Mouse (Mus musculus): Measurements from ENCODE around the gene Plch1.

Gene Plch1

GRCm38 (mm10) chr3:63668779-63669178, 230.5 kb downstream of the Plch1 start:
- DNase-seq: no peak

GRCm38 (mm10) chr3:63665307-63665706, 234.0 kb downstream of the Plch1 start:
- no peak for DNase-seq

- DNase-seq: no peak
Observed at GRCm38 (mm10) chr3:63664575-63665243, 234.6 kb downstream of the Plch1 start.
